In the genomic region with DNA sequence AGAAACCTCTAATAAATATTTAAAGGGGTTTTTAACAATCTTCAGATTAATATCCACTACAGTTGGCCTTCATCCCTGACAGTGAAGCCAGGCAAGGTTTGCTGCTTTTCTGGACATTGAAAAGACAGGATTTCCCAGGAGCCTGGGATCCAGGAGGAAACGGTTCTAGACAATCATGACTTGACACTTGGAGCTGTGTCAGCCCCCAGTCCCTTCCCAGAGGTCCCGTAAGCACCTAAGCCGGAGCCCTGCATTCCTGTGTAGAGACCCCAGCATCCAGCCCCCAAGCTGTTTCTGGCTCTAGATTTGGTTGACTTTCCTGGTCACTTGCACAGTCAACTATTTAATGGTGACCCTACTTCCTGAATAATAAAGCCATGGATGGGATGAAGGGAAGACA, we compare ENCODE assay signal across 26 mouse cellular contexts. TPM values are rescaled to one million over a fixed set of nuclear protein-coding genes. Genes with fewer than 3 reads are reported as not detected.
"Had no signal": no experiment of that assay in that cellular context is flagged by ENCODE, and none has a peak within 500 bp of the region (broad histone marks: within the 10 kb centered on the region; RNA-seq: fewer than 3 reads in every experiment).

No protein-coding gene starts in this region.

- H3K9ac ChIP-seq: embryonic facial prominence, embryonic 12.5 days; embryonic facial prominence, embryonic 13.5 days; embryonic facial prominence, embryonic 15.5 days; forebrain, embryonic 12.5 days; forebrain, embryonic 13.5 days; forebrain, embryonic 15.5 days; forebrain, postnatal 0 days had no signal

- DNase-seq: cerebellum, adult 2 months; cerebellum, adult 8-10 months; cerebellum, adult 9-10 months; cerebellum, adult 9-11 months; cerebellum, postnatal 10 days; cerebellum, postnatal 25 days; cerebellum, postnatal 36 days; embryo, embryonic 11 days; forebrain, postnatal 0 days; gastrocnemius, postnatal 10 days; gastrocnemius, postnatal 14 days; gastrocnemius, postnatal 25 days; gastrocnemius, postnatal 36 days had no signal

- H3K4me1 ChIP-seq: forebrain, embryonic 13.5 days had no signal

- H3K27ac ChIP-seq: embryonic facial prominence, embryonic 10.5 days; embryonic facial prominence, embryonic 12.5 days; embryonic facial prominence, embryonic 13.5 days; embryonic facial prominence, embryonic 15.5 days; forebrain, embryonic 10.5 days; forebrain, embryonic 12.5 days; forebrain, embryonic 13.5 days; forebrain, embryonic 15.5 days; heart, embryonic 10.5 days had no signal

- H3K4me3 ChIP-seq: embryonic facial prominence, embryonic 10.5 days; embryonic facial prominence, embryonic 12.5 days; embryonic facial prominence, embryonic 13.5 days; embryonic facial prominence, embryonic 15.5 days; erythroblast, embryonic 14.5 days; forebrain, embryonic 10.5 days; forebrain, embryonic 12.5 days; forebrain, embryonic 13.5 days; forebrain, embryonic 15.5 days; heart, embryonic 10.5 days had no signal

RNA-seq across cellular contexts. Expression of gene Tnxb, which starts 11.7 kb away (rescaled TPM):
- total RNA-seq: common myeloid progenitor, adult 5-6 weeks; granulocyte monocyte progenitor cell, adult 5-6 weeks had no signal
- polyA plus RNA-seq: embryonic facial prominence, embryonic 10.5 days; embryonic facial prominence, embryonic 11.5 days; erythroblast, embryonic 14.5 days; forebrain, embryonic 10.5 days had no signal

RNA-seq across cellular contexts. Expression of gene Prrt1, which starts 29.3 kb away (rescaled TPM):
- total RNA-seq: common myeloid progenitor, adult 5-6 weeks had no signal
- polyA plus RNA-seq: erythroblast, embryonic 14.5 days had no signal
